Mouse (Mus musculus): Measurements from ENCODE around the gene Pde6h. TPM values are rescaled to one million over a fixed set of nuclear protein-coding genes. Genes with fewer than 3 reads are reported as not detected.

Gene Pde6h
- polyA plus RNA-seq, 1 experiment from 2014 or later, result not detected

DNA sequence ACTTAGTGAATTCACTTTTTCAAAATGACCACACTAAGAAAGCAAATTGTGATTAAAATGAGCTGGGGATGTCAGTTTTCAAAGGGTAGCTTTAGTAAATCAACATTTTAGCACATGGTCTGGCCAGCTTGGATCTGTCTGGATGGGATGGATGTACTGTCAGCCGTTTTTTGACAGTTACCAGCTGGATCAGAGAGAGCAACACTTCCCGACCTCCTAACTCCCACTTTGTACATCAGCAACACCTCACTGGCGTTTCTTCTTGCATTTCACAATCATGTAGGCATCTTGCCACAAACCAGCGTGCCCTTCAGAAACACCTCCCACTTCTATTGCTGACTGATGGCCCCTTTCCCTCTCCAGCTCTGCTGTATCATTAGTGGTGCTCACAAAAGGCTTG is 25.4 kb upstream of the Pde6h start:
- no peaks in the 10 kb centered on the region for H3K36me3 ChIP-seq (replicated peaks)
- WGBS, result 74% methylated on average over 4 of the region's 4 CpGs
- no peaks in the 10 kb centered on the region for H3K9me3 ChIP-seq
- no peak overlapping the region for H3K4me3 ChIP-seq
- DNase-seq (ENCODE audit: low spot score), result no peak
- H3K27ac ChIP-seq (replicated peaks), result no peak overlapping the region
- peaks cover 4% of the 10 kb centered on the region; the same call in 1 of the 2 replicates for H3K4me1 ChIP-seq
- H3K27me3 ChIP-seq (replicated peaks; ENCODE audit: low read depth, poor library complexity, severe bottlenecking), result no peaks in the 10 kb centered on the region

DNA sequence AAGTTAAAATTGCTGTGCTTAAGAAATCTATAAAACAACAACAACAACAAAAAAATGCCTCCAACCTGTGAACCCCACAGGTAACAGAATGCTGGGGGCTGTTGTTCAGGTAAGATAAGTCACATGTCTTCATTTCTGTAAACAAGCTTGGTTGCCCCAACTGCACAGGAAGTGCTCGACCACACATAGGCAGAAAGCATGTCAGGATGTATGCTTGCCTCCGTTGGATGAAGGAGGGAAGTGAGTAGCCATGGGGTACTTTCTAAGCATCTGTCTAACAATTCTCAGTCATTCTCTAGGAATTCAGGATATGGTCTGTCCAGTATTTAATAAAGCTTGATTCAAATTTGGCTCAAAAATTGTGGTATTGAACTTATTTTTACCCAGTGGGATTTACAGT is 24.7 kb upstream of the Pde6h start:
- Histone ChIP-seq H3K4me3 (no peak overlapping the region), H3K4me1 (peaks cover 4% of the 10 kb centered on the region; the same call in 1 of the 2 replicates), H3K36me3 (replicated peaks) (no peaks in the 10 kb centered on the region), H3K9me3 (no peaks in the 10 kb centered on the region), H3K27ac (replicated peaks) (no peak overlapping the region), H3K27me3 (replicated peaks; ENCODE audit: low read depth, poor library complexity, severe bottlenecking) (no peaks in the 10 kb centered on the region)
- 84% methylated on average over 2 of the region's 2 CpGs for WGBS
- DNase-seq (ENCODE audit: low spot score), result no peak

- DNase-seq (ENCODE audit: low spot score), result no peak
- no peak overlapping the region for H3K4me3 ChIP-seq
- no peaks in the 10 kb centered on the region for H3K36me3 ChIP-seq (replicated peaks)
- no peaks in the 10 kb centered on the region for H3K4me1 ChIP-seq
- H3K27ac ChIP-seq (replicated peaks), result no peak overlapping the region
- H3K27me3 ChIP-seq (replicated peaks; ENCODE audit: low read depth, poor library complexity, severe bottlenecking), result no peaks in the 10 kb centered on the region
- 84% methylated on average over 4 of the region's 4 CpGs for WGBS
- H3K9me3 ChIP-seq, result no peaks in the 10 kb centered on the region
These were observed 23.1 kb upstream of the Pde6h start for GRCm38 (mm10) chr6:136900369-136901009.

GRCm38 (mm10) chr6:136901010-136901409 is 22.6 kb upstream of the Pde6h start:
- no peak for DNase-seq (ENCODE audit: low spot score)
- Histone ChIP-seq H3K9me3 (no peaks in the 10 kb centered on the region), H3K27ac (replicated peaks) (no peak overlapping the region), H3K4me3 (no peak overlapping the region), H3K27me3 (replicated peaks; ENCODE audit: low read depth, poor library complexity, severe bottlenecking) (no peaks in the 10 kb centered on the region), H3K36me3 (replicated peaks) (no peaks in the 10 kb centered on the region), H3K4me1 (no peaks in the 10 kb centered on the region)
- WGBS, result 73% methylated on average over 2 of the region's 2 CpGs

DNA sequence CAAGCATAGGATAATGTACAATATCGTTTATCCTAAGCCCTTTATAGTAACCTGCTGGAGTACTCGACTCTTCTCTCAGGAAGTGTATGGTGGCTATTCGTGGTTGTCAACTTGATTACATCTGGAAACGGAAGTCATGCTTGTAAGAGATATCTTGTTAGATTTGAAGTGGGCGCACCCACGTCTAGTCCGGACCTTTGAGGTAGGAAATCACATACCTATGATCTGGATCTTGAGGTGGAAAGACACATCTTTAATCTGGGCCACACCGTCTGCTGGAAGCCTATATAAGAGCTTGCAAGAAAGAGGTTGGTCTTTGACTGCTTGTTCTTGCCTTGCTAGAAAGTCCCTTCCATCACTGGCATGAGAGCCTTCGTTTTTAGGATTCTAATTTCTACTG is 21.1 kb upstream of the Pde6h start:
- H3K4me3 ChIP-seq, result no peak overlapping the region
- no peaks in the 10 kb centered on the region for H3K27me3 ChIP-seq (replicated peaks; ENCODE audit: low read depth, poor library complexity, severe bottlenecking)
- DNase-seq (ENCODE audit: low spot score), result no peak
- no peaks in the 10 kb centered on the region for H3K36me3 ChIP-seq (replicated peaks)
- 87% methylated on average over 9 of the region's 9 CpGs for WGBS
- no peak overlapping the region for H3K27ac ChIP-seq (replicated peaks)
- no peaks in the 10 kb centered on the region for H3K9me3 ChIP-seq
- peaks cover 13% of the 10 kb centered on the region for H3K4me1 ChIP-seq

DNA sequence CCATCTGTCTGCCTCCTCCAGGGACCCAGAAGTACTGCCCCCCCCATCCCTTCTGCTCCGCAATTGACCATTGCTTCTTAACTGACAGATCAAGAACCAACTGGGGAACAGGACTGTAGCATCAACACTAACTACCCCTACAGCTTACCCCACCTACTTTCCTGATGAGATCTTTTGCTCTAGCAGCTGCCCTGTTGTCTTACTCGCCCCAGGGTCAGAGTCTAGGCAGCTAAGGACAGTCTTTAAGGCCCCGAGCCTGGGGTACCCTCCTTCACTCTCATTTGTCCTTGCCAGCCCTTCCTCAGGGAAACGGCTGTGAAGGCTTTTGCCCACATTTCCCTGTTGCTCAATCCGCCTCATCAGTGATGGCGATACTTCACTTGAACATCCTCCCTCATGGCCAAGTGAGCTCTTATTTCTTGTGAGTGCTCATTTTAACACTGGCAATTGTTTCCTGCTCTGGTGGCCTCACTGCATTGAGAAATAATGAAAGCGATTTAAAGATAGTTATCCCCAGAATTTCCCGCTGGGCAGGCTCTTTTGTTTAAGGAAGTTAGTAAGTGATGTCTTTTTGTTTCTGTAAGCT is 19.7 kb upstream of the Pde6h start:
- WGBS, result 71% methylated on average over 8 of the region's 8 CpGs
- Histone ChIP-seq H3K4me1 (peaks cover 15% of the 10 kb centered on the region), H3K36me3 (replicated peaks) (no peaks in the 10 kb centered on the region), H3K4me3 (no peak overlapping the region), H3K27ac (replicated peaks) (no peak overlapping the region), H3K27me3 (replicated peaks; ENCODE audit: low read depth, poor library complexity, severe bottlenecking) (no peaks in the 10 kb centered on the region), H3K9me3 (no peaks in the 10 kb centered on the region)
- no peak for DNase-seq (ENCODE audit: low spot score)

- Histone ChIP-seq H3K4me3 (no peak overlapping the region), H3K27me3 (replicated peaks; ENCODE audit: low read depth, poor library complexity, severe bottlenecking) (no peaks in the 10 kb centered on the region), H3K4me1 (peaks cover 15% of the 10 kb centered on the region), H3K36me3 (replicated peaks) (no peaks in the 10 kb centered on the region), H3K27ac (replicated peaks) (no peak overlapping the region), H3K9me3 (no peaks in the 10 kb centered on the region)
- WGBS, result 70% methylated on average over 19 of the region's 19 CpGs
- no peak for DNase-seq (ENCODE audit: low spot score)
These were observed 17.2 kb upstream of the Pde6h start for GRCm38 (mm10) chr6:136906283-136906936.

GRCm38 (mm10) chr6:136906937-136907293 is 16.7 kb upstream of the Pde6h start:
- no peaks in the 10 kb centered on the region for H3K36me3 ChIP-seq (replicated peaks)
- WGBS, result 65% methylated on average over 10 of the region's 10 CpGs
- no peaks in the 10 kb centered on the region for H3K27me3 ChIP-seq (replicated peaks; ENCODE audit: low read depth, poor library complexity, severe bottlenecking)
- no peak for DNase-seq (ENCODE audit: low spot score)
- no peaks in the 10 kb centered on the region for H3K9me3 ChIP-seq
- H3K27ac ChIP-seq (replicated peaks), result 0 out of 2 replicates have a peak overlapping the region, but pooled peaks have one; percentile 30
- no peak overlapping the region for H3K4me3 ChIP-seq
- H3K4me1 ChIP-seq, result peaks cover 15% of the 10 kb centered on the region

DNA sequence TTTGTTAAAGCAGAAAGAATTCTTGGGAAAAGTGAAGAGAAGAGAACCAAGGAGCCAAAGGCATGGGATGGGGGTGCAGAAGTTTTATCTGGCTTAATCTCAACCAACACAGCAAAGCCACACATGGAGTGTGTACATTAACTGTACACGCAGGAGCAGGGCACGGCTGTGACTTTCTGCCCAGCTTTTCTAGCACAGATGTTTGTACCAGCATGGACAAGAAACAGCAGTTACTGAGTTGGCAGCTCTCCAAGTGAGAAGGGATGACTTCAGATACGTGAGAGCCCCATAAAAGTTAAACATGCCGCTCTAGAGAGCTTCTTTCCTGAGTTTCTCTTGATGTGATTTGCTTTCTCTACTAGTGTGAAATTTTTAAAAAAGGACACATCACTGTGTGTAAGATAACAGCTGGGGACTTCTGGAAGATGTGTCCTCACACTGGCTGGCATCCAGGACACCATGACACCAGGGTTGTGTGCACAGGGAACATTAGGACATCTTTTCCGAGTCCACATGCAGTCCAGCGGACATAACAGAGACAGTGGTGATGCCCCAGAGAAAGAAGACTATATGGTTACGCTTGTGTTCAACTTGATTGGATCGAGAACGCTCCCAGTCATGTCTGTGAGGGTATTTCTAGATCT is 13.3 kb upstream of the Pde6h start:
- Histone ChIP-seq H3K27ac (replicated peaks) (no peak overlapping the region), H3K36me3 (replicated peaks) (no peaks in the 10 kb centered on the region), H3K4me1 (peaks cover 29% of the 10 kb centered on the region), H3K9me3 (no peaks in the 10 kb centered on the region), H3K4me3 (no peak overlapping the region), H3K27me3 (replicated peaks; ENCODE audit: low read depth, poor library complexity, severe bottlenecking) (0 out of 2 replicates have a peak, but pooled peaks cover 5% of the 10 kb centered on the region)
- no peak for DNase-seq (ENCODE audit: low spot score)
- 95% methylated on average over 9 of the region's 9 CpGs for WGBS

GRCm38 (mm10) chr6:136912751-136913265 is 10.8 kb upstream of the Pde6h start:
- 83% methylated on average over 1 of the region's 2 CpGs for WGBS
- 0 out of 2 replicates have a peak, but pooled peaks cover 5% of the 10 kb centered on the region for H3K27me3 ChIP-seq (replicated peaks; ENCODE audit: low read depth, poor library complexity, severe bottlenecking)
- H3K9me3 ChIP-seq, result no peaks in the 10 kb centered on the region
- peaks cover 14% of the 10 kb centered on the region for H3K4me1 ChIP-seq
- H3K4me3 ChIP-seq, result no peak overlapping the region; the same call in 1 of the 2 replicates
- no peaks in the 10 kb centered on the region for H3K36me3 ChIP-seq (replicated peaks)
- no peak for DNase-seq (ENCODE audit: low spot score)
- H3K27ac ChIP-seq (replicated peaks), result 0 out of 2 replicates have a peak overlapping the region, but pooled peaks have one; percentile 66

DNA sequence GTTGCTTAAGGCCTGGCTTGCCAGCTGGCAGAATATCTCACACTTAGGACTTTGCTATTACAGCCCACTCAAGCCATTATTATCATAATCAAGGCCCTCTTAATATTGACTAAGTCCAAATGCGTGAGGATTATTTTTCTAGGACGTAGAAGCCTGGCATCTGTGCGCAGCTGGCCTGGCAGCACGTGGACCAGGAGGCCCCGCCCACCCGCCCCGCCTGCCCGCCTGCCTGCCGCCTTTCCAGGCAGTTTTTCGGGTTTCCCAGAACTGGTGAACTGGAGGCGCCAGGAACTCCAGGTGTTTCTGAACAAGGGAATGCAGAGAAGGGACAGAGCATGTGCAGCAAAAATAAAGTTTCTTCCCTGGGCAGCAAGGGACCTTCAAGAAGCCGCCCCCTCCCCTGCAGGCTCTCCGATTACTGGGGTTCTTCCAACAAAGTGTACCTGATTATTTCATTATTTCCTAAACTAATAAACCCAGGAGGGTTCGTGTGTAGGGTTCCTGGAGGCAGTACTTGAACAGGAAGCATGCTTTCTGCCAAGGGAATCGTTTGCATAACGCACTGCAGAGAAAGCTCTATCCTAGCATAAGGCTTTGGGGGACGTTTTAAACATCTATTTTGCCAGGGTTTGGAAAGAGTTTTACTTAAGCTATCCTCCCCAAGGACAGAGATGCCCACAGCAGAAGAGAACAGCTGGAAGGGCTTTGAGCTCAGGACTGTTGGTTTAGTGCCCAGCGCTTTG is 10.1 kb upstream of the Pde6h start:
- Histone ChIP-seq H3K9me3 (no peaks in the 10 kb centered on the region), H3K4me1 (peaks cover 14% of the 10 kb centered on the region), H3K36me3 (replicated peaks) (no peaks in the 10 kb centered on the region), H3K27me3 (replicated peaks; ENCODE audit: low read depth, poor library complexity, severe bottlenecking) (0 out of 2 replicates have a peak, but pooled peaks cover 5% of the 10 kb centered on the region), H3K27ac (replicated peaks) (peak overlapping the region; percentile 66; the same call in 1 of the 2 replicates), H3K4me3 (peak overlapping the region; percentile 43)
- DNase-seq (ENCODE audit: low spot score), result peak; percentile 74
- 18% methylated on average over 18 of the region's 18 CpGs for WGBS

GRCm38 (mm10) chr6:136914234-136914633 is 9.4 kb upstream of the Pde6h start:
- DNase-seq (ENCODE audit: low spot score), result no peak
- Histone ChIP-seq H3K4me3 (no peak overlapping the region), H3K4me1 (peaks cover 14% of the 10 kb centered on the region), H3K27me3 (replicated peaks; ENCODE audit: low read depth, poor library complexity, severe bottlenecking) (0 out of 2 replicates have a peak, but pooled peaks cover 5% of the 10 kb centered on the region), H3K9me3 (no peaks in the 10 kb centered on the region), H3K36me3 (replicated peaks) (no peaks in the 10 kb centered on the region), H3K27ac (replicated peaks) (no peak overlapping the region)
- 93% methylated on average over 6 of the region's 6 CpGs for WGBS
